ENCODE assay signal across 8 mouse cellular contexts in genomic region chr2:151979470-151980354, GRCm38 (mm10). TPM values are rescaled to one million over a fixed set of nuclear protein-coding genes. Genes with fewer than 3 reads are reported as not detected.
DNase-seq lines count a peak whose midpoint lies in the region; ATAC-seq and TF ChIP-seq lines count a peak whose summit lies in the region.

TSS of gene Fam110a (minus strand) at chr2:151980219.

- peak; percentile 93 for ATAC-seq in forebrain, embryonic 12.5 days (ENCODE audit: low FRiP score)
- peak; percentile 80 for ATAC-seq in heart, embryonic 16.5 days (replicated peaks; ENCODE audit: extremely low read depth, insufficient read depth, low FRiP score)
- peak; percentile 85 for ATAC-seq in liver, embryonic 13.5 days (ENCODE audit: low read depth)
- ATAC-seq in stomach, embryonic 14.5 days (ENCODE audit: insufficient number of reproducible peaks, insufficient read depth, low FRiP score, low read depth) = peak; percentile 84

- dilution Hi-C loops in CH12.LX (cut with MboI; ENCODE audit: extremely low pct_ligation_motif_present, extremely low pct_unique_long_range_greater_than_20kb, low sequenced_read_pairs) = no loop called here

- 0 out of 2 replicates have a peak within 1 kb of the TSS, but pooled peaks have one; percentile 67 for H3K27ac ChIP-seq in CH12.LX (ENCODE audit: insufficient read depth, low read depth)
- H3K27ac ChIP-seq in forebrain, embryonic 12.5 days = peak within 1 kb of the TSS; percentile 81
- H3K27ac ChIP-seq in heart, embryonic 16.5 days (ENCODE audit: low read length) = 0 out of 2 replicates have a peak within 1 kb of the TSS, but pooled peaks have one; percentile 28
- H3K27ac ChIP-seq in liver, embryonic 13.5 days = peak within 1 kb of the TSS; percentile 70
- peak within 1 kb of the TSS; percentile 53; the same call in 1 of the 2 replicates for H3K27ac ChIP-seq in stomach, embryonic 14.5 days (ENCODE audit: low read length)

- H3K36me3 ChIP-seq in CH12.LX (replicated peaks in 1 of 2; ENCODE audit: control insufficient read depth in 1 of 2, insufficient read depth in 1 of 2, low read length in 1 of 2) = peaks cover 2 to 24% of the 10 kb centered on the region in 2 experiments
- 0 out of 2 replicates have a peak, but pooled peaks cover 11% of the 10 kb centered on the region for H3K36me3 ChIP-seq in forebrain, embryonic 12.5 days (replicated peaks)
- H3K36me3 ChIP-seq in heart, embryonic 16.5 days (ENCODE audit: control insufficient read depth, insufficient read depth) = no peaks in the 10 kb centered on the region
- peaks cover 7% of the 10 kb centered on the region; the same call in 1 of the 2 replicates for H3K36me3 ChIP-seq in liver, embryonic 13.5 days
- H3K36me3 ChIP-seq in stomach, embryonic 14.5 days (ENCODE audit: control insufficient read depth, insufficient read depth, low read length) = no peaks in the 10 kb centered on the region

- TF ChIP-seq POLR2A in CH12.LX (IDR thresholded peaks at IDR 0.05; ENCODE audit: low read depth, low read length) = peak; percentile 47; the same call in 1 of the 2 replicates

- H3K9me3 ChIP-seq in CH12.LX (replicated peaks; ENCODE audit: low read length) = no peaks in the 10 kb centered on the region
- no peaks in the 10 kb centered on the region for H3K9me3 ChIP-seq in forebrain, embryonic 12.5 days
- no peaks in the 10 kb centered on the region for H3K9me3 ChIP-seq in heart, embryonic 16.5 days (replicated peaks; ENCODE audit: control insufficient read depth, low read length)
- no peaks in the 10 kb centered on the region for H3K9me3 ChIP-seq in liver, embryonic 13.5 days (replicated peaks)
- no peaks in the 10 kb centered on the region for H3K9me3 ChIP-seq in stomach, embryonic 14.5 days (ENCODE audit: control insufficient read depth, low read depth, low read length)

- in situ Hi-C loops in CH12.LX (cut with MboI; ENCODE audit: low pct_ligation_motif_present, low pct_unique_long_range_greater_than_20kb, low sequenced_read_pairs) = loop anchor here (5.0 kb wide), 1 partner anchor 37 kb away; no protein-coding TSS in a partner anchor

- H3K27me3 ChIP-seq in CH12.LX (replicated peaks) = peaks cover 2% of the 10 kb centered on the region
- H3K27me3 ChIP-seq in forebrain, embryonic 12.5 days = no peaks in the 10 kb centered on the region
- H3K27me3 ChIP-seq in heart, embryonic 16.5 days (ENCODE audit: control insufficient read depth, insufficient read depth, low read length) = no peaks in the 10 kb centered on the region; the same call in 1 of the 2 replicates
- peaks cover 9% of the 10 kb centered on the region for H3K27me3 ChIP-seq in liver, embryonic 13.5 days
- no peaks in the 10 kb centered on the region for H3K27me3 ChIP-seq in stomach, embryonic 14.5 days (ENCODE audit: control insufficient read depth, insufficient read depth, low read length)

- peak within 1 kb of the TSS; percentile 74 to 91 (median 88) for H3K4me3 ChIP-seq in CH12.LX (replicated peaks in 1 of 3; ENCODE audit: low read depth in 2 of 3, low read length in 2 of 3, poor library complexity in 1 of 3)
- peak within 1 kb of the TSS; percentile 80 for H3K4me3 ChIP-seq in forebrain, embryonic 12.5 days (replicated peaks)
- H3K4me3 ChIP-seq in heart, embryonic 16.5 days (ENCODE audit: low read length) = peak within 1 kb of the TSS; percentile 84
- H3K4me3 ChIP-seq in liver, embryonic 13.5 days (replicated peaks) = peak within 1 kb of the TSS; percentile 84
- peak within 1 kb of the TSS; percentile 80 for H3K4me3 ChIP-seq in stomach, embryonic 14.5 days (ENCODE audit: low read depth, low read length)

- H3K4me2 ChIP-seq in CH12.LX (ENCODE audit: insufficient read depth, low read depth, poor library complexity, severe bottlenecking) = peak within 1 kb of the TSS; percentile 60
- peak within 1 kb of the TSS; percentile 84 for H3K4me2 ChIP-seq in forebrain, embryonic 12.5 days
- H3K4me2 ChIP-seq in heart, embryonic 16.5 days (ENCODE audit: low read depth, low read length) = peak within 1 kb of the TSS; percentile 90
- peak within 1 kb of the TSS; percentile 80 for H3K4me2 ChIP-seq in liver, embryonic 13.5 days
- peak within 1 kb of the TSS; percentile 70 for H3K4me2 ChIP-seq in stomach, embryonic 14.5 days (replicated peaks; ENCODE audit: low read depth, low read length)

- H3K79me2 ChIP-seq in CH12.LX (replicated peaks; ENCODE audit: control insufficient read depth, extremely low read depth, insufficient read depth, poor library complexity, severe bottlenecking) = no peaks in the 10 kb centered on the region; the same call in 1 of the 2 replicates

- no peak for TF ChIP-seq EP300 in CH12.LX (IDR thresholded peaks at IDR 0.05; ENCODE audit: low read length)

- TF ChIP-seq RAD21 in CH12.LX (IDR thresholded peaks at IDR 0.05; ENCODE audit: low read depth, low read length) = no peak

- peak; percentile 72 for DNase-seq in CH12.LX (ENCODE audit: extremely low read depth)
- DNase-seq in c-Kit-positive CD71-positive TER-119-positive erythroid progenitor cells, embryonic 14.5 days (ENCODE audit: low spot score) = peak; percentile 77
- peak; percentile 96 to 97 for DNase-seq in kidney, postnatal 25 days
- DNase-seq in liver, embryonic 13.5 days = peak; percentile 81
- peak; percentile 72 to 76 for DNase-seq in natural killer cell, adult 2 months (ENCODE audit: low spot score in 2 of 2)

- WGBS in forebrain, embryonic 12.5 days = under 1% methylated on average over 46 of the region's 46 CpGs
- WGBS in heart, embryonic 16.5 days = under 1% methylated on average over 46 of the region's 46 CpGs
- WGBS in liver, embryonic 13.5 days (ENCODE audit: insufficient replicate concordance) = under 1% methylated on average over 45 of the region's 46 CpGs
- under 1% methylated on average over 44 of the region's 46 CpGs for WGBS in stomach, embryonic 14.5 days

- TF ChIP-seq CTCF in CH12.LX (conservative IDR thresholded peaks at IDR 0.05 in 1 of 2, IDR thresholded peaks at IDR 0.05 in 1 of 2; ENCODE audit: low read depth in 2 of 2, low read length in 2 of 2) = no peak

- peaks cover 26 to 52% of the 10 kb centered on the region in 2 experiments for H3K4me1 ChIP-seq in CH12.LX (ENCODE audit: control insufficient read depth in 1 of 2, insufficient read depth in 2 of 2)
- H3K4me1 ChIP-seq in forebrain, embryonic 12.5 days = peaks cover 51% of the 10 kb centered on the region
- H3K4me1 ChIP-seq in heart, embryonic 16.5 days (ENCODE audit: control insufficient read depth, insufficient read depth, low read length) = peaks cover 17% of the 10 kb centered on the region
- peaks cover 56% of the 10 kb centered on the region for H3K4me1 ChIP-seq in liver, embryonic 13.5 days (replicated peaks)
- H3K4me1 ChIP-seq in stomach, embryonic 14.5 days (ENCODE audit: control insufficient read depth, insufficient read depth, low read length) = peaks cover 18% of the 10 kb centered on the region

- peak within 1 kb of the TSS; percentile 51 for H3K9ac ChIP-seq in CH12.LX (ENCODE audit: insufficient read depth, low read depth)
- peak within 1 kb of the TSS; percentile 85 for H3K9ac ChIP-seq in forebrain, embryonic 12.5 days
- H3K9ac ChIP-seq in heart, embryonic 16.5 days (ENCODE audit: low read length) = peak within 1 kb of the TSS; percentile 86
- H3K9ac ChIP-seq in liver, embryonic 13.5 days = peak within 1 kb of the TSS; percentile 92
- H3K9ac ChIP-seq in stomach, embryonic 14.5 days (replicated peaks; ENCODE audit: low read depth, low read length) = peak within 1 kb of the TSS; percentile 84

TF ChIP-seq in CH12.LX, 34 proteins besides CTCF, POLR2A, EP300 and RAD21 (continues in another document):
- TF ChIP-seq GABPA (IDR thresholded peaks at IDR 0.05; ENCODE audit: insufficient replicate concordance, low read depth, low read length) (no peak), PAX5 (IDR thresholded peaks at IDR 0.05; ENCODE audit: low read length) (no peak), ZNF384 (IDR thresholded peaks at IDR 0.05; ENCODE audit: low read depth, low read length) (no peak), MAFK (IDR thresholded peaks at IDR 0.05; ENCODE audit: insufficient replicate concordance, low read length) (no peak), NRF1 (IDR thresholded peaks at IDR 0.05; ENCODE audit: low read depth, low read length) (no peak), SMC3 (IDR thresholded peaks at IDR 0.05; ENCODE audit: low read depth, low read length) (no peak), USF1 (IDR thresholded peaks at IDR 0.05; ENCODE audit: low read depth, low read length) (no peak), MXI1 (IDR thresholded peaks at IDR 0.05; ENCODE audit: low read depth, low read length) (peak; percentile 83; the same call in 1 of the 2 replicates), E2F4 (IDR thresholded peaks at IDR 0.05; ENCODE audit: insufficient replicate concordance, low read depth, low read length) (peak; percentile 72; the same call in 1 of the 2 replicates), TBP (conservative IDR thresholded peaks at IDR 0.05; ENCODE audit: low read depth, low read length) (no peak), CHD2 (IDR thresholded peaks at IDR 0.05; ENCODE audit: low read length) (no peak), CHD1 (IDR thresholded peaks at IDR 0.05; ENCODE audit: low read depth, low read length) (peak; percentile 42), MEF2A (IDR thresholded peaks at IDR 0.05; ENCODE audit: borderline replicate concordance, low read depth, low read length) (peak; percentile 67), JUND (conservative IDR thresholded peaks at IDR 0.05; ENCODE audit: low read depth, low read length) (no peak), KAT2A (IDR thresholded peaks at IDR 0.05; ENCODE audit: insufficient replicate concordance, low read length) (no peak), TCF12 (IDR thresholded peaks at IDR 0.05; ENCODE audit: low read depth, low read length) (peak; percentile 57), ZKSCAN1 (IDR thresholded peaks at IDR 0.05; ENCODE audit: borderline replicate concordance, low read depth, low read length) (no peak), RCOR1 (conservative IDR thresholded peaks at IDR 0.05; ENCODE audit: low read depth, low read length) (no peak), ELF1 (IDR thresholded peaks at IDR 0.05; ENCODE audit: low read depth, low read length) (peak; percentile 93), BHLHE40 (IDR thresholded peaks at IDR 0.05; ENCODE audit: low read depth, low read length) (no peak), IRF4 (IDR thresholded peaks at IDR 0.05; ENCODE audit: low read depth, low read length) (peak; percentile 74), JUN (IDR thresholded peaks at IDR 0.05; ENCODE audit: insufficient read depth, low read depth, low read length) (no peak)

RNA-seq across cellular contexts. Expression of gene Fam110a, which starts in this region (rescaled TPM):
- total RNA-seq in CH12.LX (2012; rRNA removed) (8.9 and 9.8 TPM in 2 replicates), CH12.LX (2014; rRNA removed) (3.0 and 3.7 TPM in 2 replicates)
- 5.2 and 6.3 TPM in 2 replicates for polyA plus RNA-seq in CH12.LX (2012; ENCODE audit: insufficient read length, low read depth)
- polyA plus RNA-seq in forebrain, embryonic 12.5 days (2016; fragmentation: Nextera tagmentation; extraction: Ambion mirVana) = 90.2 and 96.2 TPM in 2 replicates
- polyA plus RNA-seq in heart, embryonic 16.5 days (2015; fragmentation: Nextera tagmentation; extraction: Ambion mirVana) = 10.9 and 12.3 TPM in 2 replicates
- polyA plus RNA-seq in liver, embryonic 13.5 days (2015; fragmentation: Nextera tagmentation; extraction: Ambion mirVana) = 10.9 and 11.2 TPM in 2 replicates
- polyA plus RNA-seq in stomach, embryonic 14.5 days (2014; fragmentation: Nextera tagmentation; extraction: Ambion mirVana) = 27.4 and 28.6 TPM in 2 replicates

Comparison
In these comparisons a context has a peak if more than half of its experiments do, and no peak if none do; other contexts are left out.
1. Peak in every context shown above with its lines: DNase-seq, ATAC-seq, H3K4me3 ChIP-seq and H3K27ac ChIP-seq.
2. H3K27ac ChIP-seq: peak in every context shown above with its lines; median percentile 81 in forebrain, embryonic 12.5 days; 70 in liver, embryonic 13.5 days; 67 in CH12.LX; 53 in stomach, embryonic 14.5 days; 28 in heart, embryonic 16.5 days.